Mouse (Mus musculus) layer of hippocampus, postnatal 10 days (tissue): ENCODE data around the gene Pik3r5. TPM values are rescaled to one million over a fixed set of nuclear protein-coding genes. Genes with fewer than 3 reads are reported as not detected.

Source experiments
- DNase-seq, 2 experiments: peaks; one replicate each; pipeline ENCODE4 v3.0.0; 2021; ENCODE audit warnings: low spot score in 2 of 2
- total RNA-seq, 2 experiments: library from RNA; stranded (reverse); gene quantifications; 2 replicates each; pipeline ENCODE4 v1.2.3; 2021

The Pik3r5 gene
- total RNA-seq, 2 experiments from 2014 or later = 1.2 to 1.6 TPM

GRCm38 (mm10) chr11:68483213-68483612 is 51.3 kb downstream of the Pik3r5 start:
- no peak for DNase-seq

GRCm38 (mm10) chr11:68484431-68484830 is 52.5 kb downstream of the Pik3r5 start:
- DNase-seq = no peak

GRCm38 (mm10) chr11:68485206-68485942 is 53.5 kb downstream of the Pik3r5 start:
- DNase-seq = peak; percentile 25 to 52

GRCm38 (mm10) chr11:68486093-68486492 is 54.2 kb downstream of the Pik3r5 start:
- DNase-seq = no peak

- DNase-seq = no peak
Measured at GRCm38 (mm10) chr11:68487720-68488119, 55.8 kb downstream of the Pik3r5 start.

- DNase-seq = no peak
Measured at GRCm38 (mm10) chr11:68488256-68488824, 56.4 kb downstream of the Pik3r5 start.

GRCm38 (mm10) chr11:68489236-68489635 is 57.3 kb downstream of the Pik3r5 start:
- no peak for DNase-seq

GRCm38 (mm10) chr11:68492592-68492991 is 60.7 kb downstream of the Pik3r5 start:
- DNase-seq = no peak

- DNase-seq = no peak
Measured at GRCm38 (mm10) chr11:68493760-68494159, 61.8 kb downstream of the Pik3r5 start.

- no peak for DNase-seq
Measured at GRCm38 (mm10) chr11:68497081-68497480, 65.2 kb downstream of the Pik3r5 start.

- DNase-seq = no peak
Measured at GRCm38 (mm10) chr11:68498517-68498916, 66.6 kb downstream of the Pik3r5 start.

- DNase-seq = no peak
Measured at GRCm38 (mm10) chr11:68498999-68499699, 67.2 kb downstream of the Pik3r5 start.

- DNase-seq = no peak
Measured at GRCm38 (mm10) chr11:68500949-68501350, 69.0 kb downstream of the Pik3r5 start.

- no peak for DNase-seq
Measured at GRCm38 (mm10) chr11:68502408-68502807, 70.5 kb downstream of the Pik3r5 start.

GRCm38 (mm10) chr11:68502902-68503629 is 71.1 kb downstream of the Pik3r5 start, which contains the start of gene Pik3r6:
TSS of gene Pik3r6 (plus strand) at chr11:68503019.
- no peak for DNase-seq

GRCm38 (mm10) chr11:68504913-68505312 is 73.0 kb downstream of the Pik3r5 start:
- DNase-seq = no peak

GRCm38 (mm10) chr11:68507246-68507645 is 75.3 kb downstream of the Pik3r5 start:
- DNase-seq = no peak

GRCm38 (mm10) chr11:68508619-68509018 is 76.7 kb downstream of the Pik3r5 start:
- DNase-seq = no peak

GRCm38 (mm10) chr11:68509194-68509593 is 77.3 kb downstream of the Pik3r5 start:
- DNase-seq = no peak

- no peak for DNase-seq
Measured at GRCm38 (mm10) chr11:68513969-68514368, 82.0 kb downstream of the Pik3r5 start.

- no peak for DNase-seq
Measured at GRCm38 (mm10) chr11:68519362-68519761, 87.4 kb downstream of the Pik3r5 start.

- DNase-seq = no peak
Measured at GRCm38 (mm10) chr11:68519815-68520214, 87.9 kb downstream of the Pik3r5 start.
